Mouse (Mus musculus) right cerebral cortex, adult 18-20 months (tissue): ENCODE results near the gene Tnfrsf25.

ENCODE experiments used
- DNase-seq: peaks from one replicate; pipeline ENCODE4 v3.0.0; 2022; ENCODE audit warnings: mixed read lengths

Gene Tnfrsf25

DNA sequence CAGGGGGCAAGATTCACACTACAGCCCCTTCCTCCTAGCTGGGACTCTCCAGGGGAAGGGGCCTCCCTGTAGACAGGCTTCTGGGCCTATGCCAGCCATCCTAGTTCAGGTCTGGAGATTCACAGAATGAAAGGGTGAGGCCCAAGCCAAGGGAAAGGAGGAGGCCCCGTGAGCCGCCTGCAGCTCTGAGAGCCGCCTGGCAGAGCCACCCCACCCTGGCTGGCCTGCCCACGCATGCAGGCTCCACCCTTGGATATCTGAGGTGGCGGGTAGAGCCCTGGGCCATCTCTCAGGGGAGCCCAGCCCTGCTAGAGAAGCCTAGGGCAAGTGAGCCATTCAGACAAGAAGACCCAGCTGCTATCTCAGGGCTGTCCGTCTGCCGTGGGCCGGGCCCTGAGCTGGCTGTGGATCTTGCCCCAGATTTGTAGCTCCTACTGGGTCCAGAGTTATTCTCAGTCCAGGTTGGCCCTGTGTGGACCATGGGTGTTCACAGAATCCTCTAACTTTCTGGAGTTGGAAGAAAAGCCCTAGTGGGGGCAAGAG, 22.9 kb upstream of the Tnfrsf25 start:
- DNase-seq: no peak

DNA sequence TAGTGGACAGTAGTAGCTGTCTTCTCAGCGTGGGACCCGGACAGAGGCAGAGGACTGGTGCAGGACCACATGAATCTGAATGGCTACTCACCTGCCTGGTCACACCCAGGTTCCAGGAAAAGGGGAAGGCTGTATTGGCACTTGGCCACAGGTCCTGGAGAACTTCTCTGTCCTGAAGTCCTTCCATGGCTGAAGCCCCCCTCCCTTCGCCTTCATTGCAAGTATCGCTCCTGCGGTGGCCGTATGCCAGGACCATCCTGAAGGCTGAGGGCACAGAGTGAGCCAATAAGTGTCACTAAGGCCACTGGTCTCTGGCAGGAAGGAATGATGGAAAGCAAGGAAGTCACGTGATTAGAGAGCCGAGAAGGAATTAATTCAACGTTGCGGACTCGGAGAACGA, 21.5 kb upstream of the Tnfrsf25 start:
- no peak for DNase-seq

DNA sequence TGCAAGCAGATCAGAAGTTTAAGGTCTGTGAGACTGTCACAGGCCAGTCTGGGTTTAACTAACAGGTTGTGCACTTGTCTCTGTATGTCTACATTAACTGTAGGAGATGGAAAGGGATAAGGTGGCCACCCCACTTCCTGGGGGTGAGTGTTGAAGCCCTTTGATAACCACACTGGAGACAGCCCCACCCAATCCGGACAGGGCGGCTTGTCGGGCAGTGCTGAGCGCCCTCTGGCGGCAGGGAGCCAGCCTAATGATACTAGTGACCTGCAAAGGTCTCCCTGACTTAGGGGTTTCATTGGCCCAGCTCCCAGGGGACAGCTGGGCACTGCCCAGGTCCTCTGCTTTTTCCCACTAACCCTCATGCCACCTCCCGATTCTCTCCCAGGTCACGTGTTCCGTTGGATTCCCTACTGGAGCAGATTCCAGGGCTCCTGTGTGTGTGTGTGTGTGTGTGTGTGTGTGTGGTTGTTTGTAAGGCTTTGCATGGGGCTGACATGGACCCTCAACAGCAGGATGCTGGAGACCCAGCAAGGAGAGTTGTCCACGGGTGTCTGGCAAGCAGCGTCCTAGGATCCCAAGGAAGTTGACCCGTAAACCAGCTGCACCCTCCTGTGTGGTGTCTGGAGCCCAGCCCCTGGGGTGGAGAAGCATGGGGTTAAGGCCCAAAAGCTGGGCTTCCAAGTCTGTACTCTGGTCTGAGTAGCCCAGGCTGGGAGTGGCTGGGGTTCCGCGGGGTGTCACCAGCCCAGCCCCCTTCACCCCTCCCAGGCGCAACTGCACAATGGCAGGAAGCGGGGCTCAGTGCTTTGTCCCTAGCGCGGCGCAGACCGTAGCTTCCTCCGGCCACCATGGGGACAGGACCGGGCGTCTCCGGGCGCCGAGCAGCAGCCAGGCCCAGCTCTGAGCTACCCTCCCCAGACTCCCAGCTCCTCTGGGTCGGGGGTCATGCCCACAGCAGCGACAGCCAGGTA, 19.5 kb upstream of the Tnfrsf25 start:
- DNase-seq: no peak

DNA sequence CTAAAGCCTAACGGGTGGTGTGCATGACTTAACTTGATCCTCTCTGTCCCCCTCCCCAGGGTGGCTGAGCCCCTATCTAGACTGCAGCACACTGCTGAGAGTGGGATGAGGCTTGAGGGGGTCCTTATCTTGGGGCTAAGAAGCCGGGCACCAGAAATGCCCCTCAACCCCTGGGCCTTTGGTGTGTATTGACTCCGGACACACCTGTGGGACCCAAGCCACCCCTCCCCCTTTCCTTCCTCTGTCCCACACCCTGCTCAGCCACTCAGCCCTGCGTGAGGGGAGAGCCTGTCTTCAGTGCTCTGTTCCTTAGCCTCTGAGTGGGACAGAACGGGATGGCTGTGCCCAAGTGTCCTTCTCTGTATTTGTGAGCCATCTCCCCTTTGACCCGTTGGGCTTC, 18.8 kb upstream of the Tnfrsf25 start:
- no peak for DNase-seq

DNA sequence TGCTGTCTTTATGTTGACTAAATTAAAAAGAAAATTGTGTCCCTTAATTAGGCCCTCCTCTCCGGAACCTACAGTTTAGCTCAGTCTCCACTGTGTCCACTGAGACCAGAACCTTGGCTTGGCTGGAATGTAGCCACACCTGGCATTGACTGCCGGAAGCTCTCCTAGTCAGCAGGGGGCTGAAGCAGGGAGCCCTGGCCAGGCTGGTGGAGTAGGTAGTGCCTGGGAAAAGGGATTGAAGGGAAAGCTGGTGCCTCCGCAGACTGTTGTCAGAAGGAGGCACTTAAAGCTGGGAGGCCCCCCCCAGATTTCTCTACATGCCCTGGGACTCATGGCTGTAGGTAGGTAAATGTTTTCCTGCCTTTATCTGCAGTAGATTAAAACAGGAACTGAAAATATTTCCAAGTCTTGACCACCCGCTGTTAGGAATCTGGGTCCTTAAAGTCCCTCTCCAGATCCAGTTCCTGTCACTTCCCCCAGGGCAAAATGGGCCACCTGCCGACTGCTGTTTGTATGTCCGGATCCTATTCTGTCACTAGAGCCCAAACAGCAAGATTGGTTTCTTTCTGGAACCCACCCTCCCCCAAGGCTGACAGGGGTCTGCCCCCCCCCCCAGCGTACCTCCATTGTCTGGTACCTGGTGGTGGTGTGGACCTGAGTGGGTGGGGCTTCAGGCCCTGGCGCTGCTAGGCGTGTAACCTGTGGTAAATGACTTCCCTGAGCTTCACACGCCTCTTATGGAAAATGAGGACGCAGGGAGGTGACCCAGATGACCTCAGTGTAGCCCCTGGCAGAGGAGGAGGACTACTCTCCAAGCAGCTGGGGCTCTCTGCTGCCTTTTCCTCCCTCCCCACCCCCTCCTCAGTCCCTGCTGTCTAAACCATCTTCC, 17.6 kb upstream of the Tnfrsf25 start:
- DNase-seq: no peak

DNA sequence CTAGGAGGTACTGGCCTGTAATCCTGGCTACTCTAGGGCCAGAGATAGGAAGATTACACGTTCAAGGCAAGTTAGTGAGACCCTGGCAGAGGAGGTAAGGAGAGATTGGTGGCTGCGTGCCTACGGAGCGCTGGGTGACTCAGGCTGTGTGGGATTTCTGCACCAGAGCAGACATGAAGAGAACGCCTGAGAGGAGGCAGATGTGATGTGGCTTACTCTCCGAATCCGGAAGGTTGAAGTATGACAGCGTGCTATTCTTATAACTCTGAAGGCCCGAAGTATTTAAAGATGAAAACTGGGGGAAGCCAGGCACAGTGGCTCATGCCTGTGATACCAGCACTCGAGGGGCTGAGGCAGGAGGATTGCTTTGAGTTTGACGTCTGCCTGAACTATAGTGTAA, 15.2 kb upstream of the Tnfrsf25 start:
- DNase-seq: peak; percentile 90

DNA sequence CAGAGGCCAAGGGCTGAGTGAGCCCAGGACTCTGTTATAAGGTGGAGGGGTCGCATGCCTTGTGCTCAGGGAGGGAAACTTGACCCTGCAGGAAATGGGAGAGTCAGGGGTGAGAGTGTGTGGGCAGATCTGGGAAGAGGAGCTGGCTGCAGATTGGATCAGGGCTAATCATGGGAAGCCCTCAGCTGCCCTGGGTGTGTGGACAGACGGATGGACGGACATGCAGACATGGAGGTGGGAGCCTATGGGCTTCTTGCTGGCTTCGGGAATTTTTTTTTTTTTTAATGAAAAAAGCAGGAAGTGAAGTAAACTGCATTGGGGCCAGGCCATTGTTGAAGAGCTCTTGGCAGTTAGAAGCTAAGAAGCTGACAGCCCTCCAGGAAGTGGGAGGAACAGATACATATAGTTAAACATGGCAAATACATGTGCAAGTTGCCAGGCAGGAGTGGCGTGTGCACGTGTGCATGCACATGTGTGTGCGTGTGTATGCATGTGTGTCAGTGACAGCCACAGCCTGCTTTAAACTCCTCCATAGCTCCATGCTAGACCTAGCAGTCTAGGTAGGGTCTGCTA, 14.6 kb upstream of the Tnfrsf25 start:
- no peak for DNase-seq

DNA sequence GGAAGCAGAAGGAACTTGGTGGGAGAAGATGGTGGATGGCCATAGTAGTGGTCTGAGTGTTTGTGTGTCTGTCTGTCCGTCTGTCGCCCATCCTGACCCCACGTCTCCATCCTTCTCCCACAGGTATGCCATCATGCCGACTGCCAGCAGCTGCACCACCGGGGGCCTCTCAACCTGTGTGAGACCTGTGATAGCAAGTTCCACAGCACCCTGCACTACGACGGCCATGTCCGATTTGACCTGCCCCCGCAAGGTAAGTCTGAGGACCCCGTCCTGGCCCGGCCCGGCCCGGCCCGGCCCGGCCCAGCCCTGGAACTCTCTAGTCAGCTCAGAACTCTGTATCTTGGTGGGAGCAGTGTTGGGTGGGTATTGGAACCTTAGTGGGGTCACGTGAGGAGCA, 13.8 kb upstream of the Tnfrsf25 start:
- DNase-seq: no peak

DNA sequence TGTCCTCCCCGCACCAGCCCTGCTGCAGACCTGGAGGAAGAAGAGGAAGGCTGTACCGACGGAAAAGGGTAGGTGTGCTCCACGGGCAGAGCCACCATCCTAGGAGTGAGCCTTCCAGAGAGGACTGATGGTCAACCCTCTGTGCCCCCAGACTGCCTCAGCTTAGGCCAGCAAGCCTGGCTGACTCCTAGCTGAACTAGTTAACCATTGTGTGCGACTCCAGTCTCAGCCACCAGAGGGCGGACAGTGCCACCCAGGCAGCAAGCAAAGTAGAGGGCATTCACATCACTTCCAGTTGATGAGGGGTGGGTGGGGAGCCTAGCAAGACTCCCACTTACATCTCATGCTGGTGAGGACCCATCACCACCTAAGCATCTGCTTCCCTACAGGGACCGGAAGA, 12.7 kb upstream of the Tnfrsf25 start:
- DNase-seq: peak; percentile 78

DNA sequence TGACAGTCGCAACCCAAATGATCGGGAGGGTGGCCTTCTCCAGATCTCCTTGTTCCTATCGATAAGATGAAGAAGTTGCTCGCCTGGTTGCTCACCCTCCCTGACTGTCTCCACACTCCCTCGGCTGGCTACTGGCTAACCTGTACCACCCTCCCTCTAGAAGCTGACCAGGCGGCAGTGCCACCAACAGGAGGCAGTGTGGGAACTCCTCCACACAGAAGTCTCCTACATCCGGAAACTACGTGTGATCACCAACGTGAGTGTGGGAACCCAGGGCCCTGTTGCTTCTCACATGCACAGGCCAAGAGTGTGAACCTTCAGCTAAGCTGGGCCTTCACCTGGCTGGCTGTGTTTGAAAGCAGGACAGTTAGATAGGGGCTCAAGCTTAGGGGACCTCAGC, 9.0 kb upstream of the Tnfrsf25 start:
- no peak for DNase-seq

DNA sequence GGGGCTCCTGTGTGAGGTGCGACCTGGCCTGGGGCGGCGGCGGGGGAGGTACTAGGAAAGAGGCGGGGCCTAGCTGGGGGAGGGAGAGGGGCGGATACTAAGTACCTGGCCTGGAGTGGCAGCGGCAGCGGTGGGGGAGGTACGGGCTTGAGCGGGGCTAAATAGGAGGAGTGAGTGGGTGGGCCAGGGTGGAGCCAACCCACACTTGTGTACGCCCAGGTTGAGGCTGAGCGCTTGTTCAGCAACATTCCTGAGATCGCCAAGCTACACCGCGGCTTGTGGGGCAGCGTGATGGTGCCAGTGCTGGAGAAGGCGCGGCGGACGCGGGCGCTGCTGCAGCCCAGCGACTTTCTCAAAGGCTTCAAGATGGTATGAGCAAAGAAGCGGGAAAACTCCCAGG, 8.2 kb upstream of the Tnfrsf25 start:
- DNase-seq: no peak

DNA sequence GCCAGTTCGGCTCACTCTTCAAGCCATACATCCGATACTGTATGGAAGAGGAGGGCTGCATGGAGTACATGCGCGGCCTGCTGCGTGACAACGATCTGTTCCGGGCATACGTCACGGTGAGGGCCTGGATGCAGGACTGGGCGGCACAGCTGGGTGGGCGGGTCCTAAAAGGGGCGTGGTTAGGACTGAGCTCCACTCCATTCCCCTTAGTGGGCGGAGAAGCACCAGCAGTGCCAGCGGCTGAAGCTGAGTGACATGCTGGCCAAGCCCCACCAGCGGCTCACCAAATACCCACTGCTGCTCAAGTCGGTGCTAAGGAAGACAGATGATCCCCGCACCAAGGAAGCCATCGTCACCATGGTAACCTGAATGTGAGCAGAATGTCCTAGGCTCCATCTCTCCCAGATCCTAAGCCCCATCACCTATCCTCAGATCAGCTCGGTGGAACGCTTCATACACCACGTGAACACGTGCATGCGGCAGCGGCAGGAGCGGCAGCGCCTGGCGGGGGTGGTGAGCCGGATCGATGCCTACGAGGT, 7.7 kb upstream of the Tnfrsf25 start:
- DNase-seq: peak; percentile 78

DNA sequence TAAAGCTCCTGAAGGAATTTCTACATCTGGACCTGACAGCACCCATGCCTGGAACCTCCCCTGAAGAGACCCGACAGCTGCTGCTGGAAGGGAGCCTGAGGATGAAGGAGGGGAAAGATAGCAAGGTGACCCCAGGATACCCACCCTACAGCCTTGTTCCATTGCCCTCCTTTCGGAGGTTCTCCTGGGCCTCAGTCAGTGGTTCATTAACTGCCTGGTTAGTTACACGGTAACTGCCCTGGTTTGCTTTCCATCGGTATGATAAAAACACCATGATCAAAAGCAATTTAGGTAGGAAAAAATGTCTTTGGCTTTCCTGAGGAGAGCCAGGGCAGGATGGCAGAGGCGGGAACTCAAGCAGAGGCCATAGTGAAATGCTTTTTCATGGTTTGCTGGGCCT, 7.1 kb upstream of the Tnfrsf25 start:
- DNase-seq: no peak

DNA sequence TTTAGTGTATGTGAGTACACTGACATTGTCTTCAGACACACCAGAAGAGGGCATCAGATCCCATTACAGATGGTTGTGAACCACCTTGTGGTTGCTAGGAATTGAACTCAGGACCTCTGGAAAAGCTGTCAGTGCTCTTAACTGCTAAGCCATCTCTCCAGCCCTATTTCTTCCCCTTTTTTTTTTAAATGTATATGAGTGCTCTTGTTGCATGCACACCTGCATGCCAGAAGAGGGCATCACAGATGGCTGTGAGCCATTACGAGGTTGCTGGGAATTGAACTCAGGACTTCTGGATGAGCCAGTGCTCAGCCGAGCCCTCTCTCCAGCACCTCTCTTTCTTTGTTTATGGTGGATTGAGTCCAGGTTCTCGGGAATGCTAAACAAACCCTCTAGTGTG, 6.2 kb upstream of the Tnfrsf25 start:
- no peak for DNase-seq

DNA sequence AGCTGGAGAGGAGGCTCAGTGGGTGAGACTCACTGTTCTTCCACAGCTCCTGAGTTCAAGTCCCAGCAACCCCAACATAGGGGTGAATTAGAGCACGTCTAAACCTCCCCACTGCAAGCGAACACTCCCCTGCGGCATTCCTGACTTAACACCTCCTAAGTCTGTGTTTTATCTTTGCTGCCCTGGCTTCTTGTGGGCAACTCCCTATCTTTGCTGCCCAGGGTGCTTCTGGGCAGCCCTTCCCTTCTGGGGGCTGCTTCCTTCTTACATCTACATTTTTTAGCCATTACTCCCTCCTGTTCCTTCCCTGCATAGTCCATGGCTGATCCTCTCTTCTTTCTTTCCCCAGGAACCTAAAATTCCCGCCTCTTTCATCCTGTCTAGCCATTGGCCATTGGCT, 5.0 kb upstream of the Tnfrsf25 start:
- no peak for DNase-seq

DNA sequence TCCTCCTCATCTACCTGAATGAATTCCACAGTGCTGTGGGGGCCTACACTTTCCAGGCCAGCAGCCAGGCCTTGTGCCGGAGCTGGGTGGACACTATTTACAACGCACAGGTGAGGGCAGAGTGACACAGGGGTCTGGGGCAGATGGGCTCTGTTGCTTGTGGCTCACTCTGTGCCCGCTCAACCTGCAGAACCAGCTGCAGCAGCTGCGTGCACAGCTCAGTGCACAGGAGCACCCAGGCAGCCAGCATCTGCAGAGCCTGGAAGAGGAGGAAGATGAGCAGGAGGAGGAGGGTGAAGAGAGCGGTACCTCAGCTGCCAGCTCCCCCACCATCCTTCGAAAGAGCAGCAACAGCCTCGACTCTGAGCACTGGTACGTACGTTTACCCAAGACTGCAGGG, 3.4 kb upstream of the Tnfrsf25 start:
- no peak for DNase-seq

DNA sequence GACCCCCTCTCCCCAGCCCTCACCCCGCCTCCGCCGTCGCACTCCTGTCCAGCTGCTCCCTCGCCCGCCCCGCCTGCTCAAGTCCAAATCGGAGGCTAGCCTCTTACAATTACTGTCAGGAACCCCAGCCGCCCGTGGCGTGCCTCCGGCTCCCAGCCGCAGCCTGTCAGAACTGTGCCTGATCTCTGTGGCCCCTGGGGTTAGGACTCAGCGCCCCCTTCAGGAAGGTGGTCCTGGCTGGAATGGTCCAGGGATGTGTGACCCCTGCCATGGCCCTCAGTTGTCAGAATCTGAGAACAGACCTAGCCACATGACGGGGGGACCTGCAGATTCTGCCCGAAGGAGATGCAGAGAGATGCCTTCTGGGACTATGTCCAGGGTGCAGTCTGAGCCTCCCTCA, 1.7 kb upstream of the Tnfrsf25 start:
- DNase-seq: no peak

DNA sequence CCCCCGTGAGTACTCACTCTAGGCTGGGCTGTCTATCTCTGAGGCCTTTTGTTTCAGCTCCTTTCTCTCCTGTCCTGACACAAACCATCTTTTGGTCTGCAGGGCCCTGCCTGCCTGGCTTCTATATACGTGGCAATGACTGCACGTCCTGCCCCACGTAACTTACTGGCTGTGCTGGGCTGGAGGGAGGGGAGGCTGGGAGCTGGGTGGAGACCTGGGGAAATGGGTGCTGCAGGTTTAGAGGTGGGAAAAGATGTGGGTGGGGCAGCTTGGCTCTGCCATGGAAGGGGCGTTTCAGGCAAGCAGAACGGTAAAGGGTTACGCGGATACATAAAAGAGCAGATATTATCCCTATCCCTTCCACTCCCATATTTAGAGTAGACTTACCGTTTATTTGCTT, 1.8 kb downstream of the Tnfrsf25 start:
- no peak for DNase-seq

DNA sequence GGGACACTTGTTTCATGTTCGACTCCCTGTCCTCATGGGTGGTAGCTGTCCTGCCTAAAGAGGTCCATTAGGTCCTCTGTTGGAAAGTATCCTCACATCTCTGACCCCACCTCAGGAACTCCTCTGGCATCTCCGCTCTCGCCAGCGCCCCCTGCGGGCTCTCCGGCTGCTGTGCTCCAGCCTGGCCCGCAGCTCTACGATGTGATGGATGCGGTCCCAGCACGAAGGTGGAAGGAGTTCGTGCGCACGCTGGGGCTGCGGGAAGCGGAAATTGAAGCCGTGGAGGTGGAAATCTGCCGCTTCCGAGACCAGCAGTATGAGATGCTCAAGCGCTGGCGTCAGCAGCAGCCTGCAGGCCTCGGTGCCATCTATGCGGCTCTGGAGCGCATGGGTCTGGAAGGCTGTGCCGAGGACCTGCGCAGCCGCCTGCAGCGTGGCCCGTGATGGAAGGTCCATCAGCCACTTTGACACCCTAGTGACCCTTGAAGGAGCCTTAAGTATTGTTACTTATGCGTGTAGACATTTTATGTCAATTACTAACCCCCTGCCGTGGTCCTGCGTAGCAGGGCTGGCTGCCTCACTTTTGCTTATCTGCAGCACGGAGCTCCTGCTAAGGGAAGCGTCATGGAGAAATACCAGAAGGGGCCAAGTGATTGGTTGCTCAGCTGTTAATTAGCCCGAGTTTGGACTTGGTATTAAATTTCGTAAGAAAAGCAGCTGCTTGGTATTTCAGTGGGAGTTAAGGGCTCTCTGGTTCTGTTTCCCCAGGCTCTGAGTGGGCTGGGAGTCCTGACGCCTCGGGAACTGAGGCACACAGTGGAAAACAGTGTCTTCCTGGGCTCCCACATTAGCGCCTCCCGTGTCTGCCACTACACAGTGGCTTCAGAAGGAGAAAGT, 3.9 kb downstream of the Tnfrsf25 start:
- peak; percentile 72 for DNase-seq

DNA sequence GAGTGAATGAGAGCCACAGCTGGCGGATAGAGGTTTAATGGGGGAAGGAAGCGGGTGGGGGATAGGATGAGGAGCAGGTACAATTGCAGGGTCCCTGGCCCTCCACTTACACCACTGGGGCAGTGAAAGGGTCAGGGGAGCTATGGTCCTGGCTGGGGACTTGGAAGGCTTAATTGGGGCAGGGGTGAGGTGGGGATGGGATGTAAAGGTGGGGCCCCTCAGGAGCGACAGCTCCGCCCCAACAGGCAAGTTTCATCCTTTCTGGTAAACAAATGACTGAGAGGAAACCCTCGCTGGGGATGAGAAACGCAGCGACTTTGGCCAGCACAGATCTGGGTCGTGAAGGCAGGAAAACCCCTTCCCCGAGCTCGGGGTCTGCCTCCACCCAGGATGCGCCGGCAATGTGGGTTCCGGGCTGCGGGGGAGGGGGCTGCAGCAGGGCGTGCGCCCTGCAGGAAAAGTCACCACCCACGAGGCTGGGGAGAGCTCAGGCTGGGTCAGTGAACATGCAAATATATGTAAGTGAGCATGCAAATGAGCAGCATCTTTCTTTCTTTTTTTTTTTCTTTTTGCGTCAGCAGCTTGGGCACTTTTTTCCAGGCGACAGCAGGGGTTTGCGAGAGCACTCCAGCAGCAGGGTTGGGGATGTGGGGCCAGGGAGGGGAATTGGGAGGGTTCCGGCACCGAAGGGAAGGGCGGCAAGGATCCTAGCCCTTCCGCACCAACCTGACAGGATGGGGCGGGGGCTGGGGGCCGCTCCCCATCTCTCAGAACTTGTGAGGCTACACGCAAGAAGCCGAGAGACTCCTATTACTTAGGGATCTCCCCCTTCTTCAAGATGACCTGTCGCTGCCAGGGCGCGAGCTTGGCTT, 4.8 kb downstream of the Tnfrsf25 start:
- DNase-seq: peak; percentile 44

DNA sequence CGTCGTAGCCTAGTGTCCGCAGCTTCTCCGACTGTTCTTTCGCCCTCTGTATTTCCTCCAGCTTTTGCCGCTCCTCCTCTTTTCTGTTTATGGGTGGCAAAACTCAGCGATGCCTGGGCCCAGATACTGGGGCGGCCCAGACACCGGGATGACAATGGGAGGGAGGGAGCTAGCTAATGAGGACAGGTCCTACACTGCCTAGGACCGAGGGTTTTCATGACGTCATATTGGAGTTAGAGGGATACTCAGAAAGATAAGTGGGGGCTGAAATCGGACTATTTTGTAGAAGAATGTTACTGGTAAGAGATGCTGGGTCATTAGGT, 5.4 kb downstream of the Tnfrsf25 start:
- no peak for DNase-seq
